Mouse (Mus musculus) E14TG2a.4 (cell line): Measurements from ENCODE around the gene Tasp1.

Experiments
- CTCF ChIP-seq: conservative IDR thresholded peaks from 2 replicates; pipeline ENCODE4 v1.5.1; 2014; ENCODE audit warnings: low read length
- NANOG ChIP-seq: IDR thresholded peaks from 2 replicates; pipeline ENCODE4 v1.6.1; 2014; ENCODE audit warnings: borderline replicate concordance, low read length, mixed read lengths
- POU5F1 ChIP-seq: IDR thresholded peaks from 2 replicates; pipeline ENCODE4 v1.6.1; 2014; ENCODE audit warnings: low read length, borderline replicate concordance

- no peak for TF ChIP-seq CTCF
- TF ChIP-seq POU5F1 = no peak
- no peak for TF ChIP-seq NANOG
Observed at GRCm38 (mm10) chr2:139878052-139878621, 188.5 kb downstream of the Tasp1 start.
